Mouse (Mus musculus) bone marrow, adult 2 months (tissue): Measurements from ENCODE around the gene Tmem222. TPM values are rescaled to one million over a fixed set of nuclear protein-coding genes. Genes with fewer than 3 reads are reported as not detected.

ENCODE experiments used
- H3K27ac ChIP-seq: fragments of 200-500 bp; 2 replicates; pipeline ENCODE4 v1.5.1; 2012; ENCODE audit warnings: low read depth, mild to moderate bottlenecking, control low read depth, inconsistent platforms, low read length; ENCODE audit not compliant: control insufficient read depth, poor library complexity, insufficient read depth
- H3K4me1 ChIP-seq: fragments of 200-500 bp; 2 replicates; pipeline ENCODE4 v1.6.1; 2011; ENCODE audit warnings: low read length; ENCODE audit not compliant: control insufficient read depth, insufficient read depth
- H3K4me3 ChIP-seq: fragments of 200-500 bp; replicated peaks from 2 replicates; pipeline ENCODE3; 2011; ENCODE audit warnings: mild to moderate bottlenecking, low read depth, low read length, control low read depth; ENCODE audit not compliant: control insufficient read depth
- CTCF ChIP-seq: fragments of 200-500 bp; IDR thresholded peaks from 2 replicates; pipeline ENCODE4 v1.5.1; 2011; ENCODE audit warnings: low read length, control low read depth; ENCODE audit not compliant: control insufficient read depth, insufficient read depth
- POLR2A ChIP-seq: fragments of 200-500 bp; IDR thresholded peaks from 2 replicates; pipeline ENCODE4 v1.6.1; 2011; ENCODE audit warnings: low read depth, mild to moderate bottlenecking, control low read depth, low read length, borderline replicate concordance; ENCODE audit not compliant: control insufficient read depth
- WGBS: fragments of 180-500 bp; shearing (Covaris S2); methylation state at CpG from one replicate; pipeline ENCODE4 v1.1.7; 2018; 5-methylcytosine and 5-hydroxymethylcytosine counted together
- polyA plus RNA-seq: library from polyadenylated mRNA; stranded (reverse); fragments of >200 nt; gene quantifications from 2 replicates; pipeline ENCODE4 v1.2.4, GENCODE M21; 2011; ENCODE audit warnings: low replicate concordance; ENCODE audit not compliant: missing spikeins, insufficient read depth, insufficient read length

The Tmem222 gene
- polyA plus RNA-seq, 1 experiment = 38.4 TPM

DNA sequence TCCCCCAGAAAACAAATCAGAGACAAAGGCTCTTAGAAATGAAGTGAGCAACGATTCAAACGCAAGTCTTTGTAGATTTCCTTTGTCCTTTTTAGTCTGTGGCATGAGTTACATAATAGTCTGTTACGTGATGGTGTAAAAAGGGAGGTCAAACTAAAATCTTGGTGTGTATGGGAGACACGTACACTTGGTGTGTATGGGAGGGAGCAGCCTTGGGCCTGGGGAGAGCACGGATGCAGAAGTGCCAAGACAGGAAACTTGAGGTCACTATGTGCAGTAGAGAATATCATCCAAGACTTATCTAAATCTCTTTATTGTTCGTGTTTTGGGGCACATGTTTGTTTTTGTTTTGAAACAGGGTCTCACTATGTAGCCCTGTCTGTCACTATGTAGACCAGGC lies 475 bp upstream of the Tmem222 start:
- TF ChIP-seq CTCF (no peak), POLR2A (no peak)
- H3K4me1 ChIP-seq = peaks cover 1% of the 10 kb centered on the region; the same call in 1 of the 2 replicates
- WGBS = 1% methylated on average over 6 of the region's 6 CpGs
- peak overlapping the region; percentile 95 for H3K4me3 ChIP-seq
- peak overlapping the region; percentile 89; the same call in 1 of the 2 replicates for H3K27ac ChIP-seq

DNA sequence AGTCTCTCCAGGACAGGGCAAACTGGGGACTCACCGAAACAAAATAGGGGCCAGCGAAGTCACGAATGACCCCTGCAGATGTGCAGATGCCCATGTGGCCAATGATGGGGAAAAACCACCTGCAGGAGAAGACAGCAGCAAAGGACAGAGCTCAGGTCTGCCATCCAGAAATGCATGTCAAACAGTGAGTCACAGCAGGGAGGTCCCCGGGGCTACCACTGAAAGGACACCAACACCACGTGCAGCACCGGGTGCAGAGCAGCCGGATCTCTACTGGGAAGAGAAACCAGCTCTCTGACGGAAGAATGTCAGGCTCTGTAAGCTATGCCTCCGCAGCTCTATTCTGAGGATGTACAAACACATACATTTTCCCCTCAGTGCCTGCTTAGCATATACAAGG lies 6.7 kb downstream of the Tmem222 start:
- 88% methylated on average over 9 of the region's 9 CpGs for WGBS

DNA sequence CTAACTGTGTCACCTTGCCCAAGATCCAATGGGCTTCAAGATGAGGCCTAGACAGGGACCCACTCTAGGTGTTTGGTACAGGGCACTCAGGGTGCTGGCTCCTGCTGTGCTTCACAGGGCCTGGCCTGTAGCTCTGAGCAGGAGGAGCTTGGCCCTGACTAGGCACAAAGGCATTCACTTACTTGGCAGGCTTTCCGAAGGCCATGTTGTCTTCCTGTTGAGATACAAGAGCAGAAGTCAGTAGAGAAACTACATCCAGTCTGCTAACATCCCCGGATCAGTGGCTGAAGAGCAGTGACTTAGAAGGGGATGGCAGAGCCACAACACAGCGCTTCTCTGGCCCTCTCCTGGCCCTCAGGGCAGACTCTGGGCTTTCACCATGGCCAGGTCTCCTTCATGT lies 8.0 kb downstream of the Tmem222 start:
- no peak for TF ChIP-seq POLR2A
- no peak for TF ChIP-seq CTCF
- no peaks in the 10 kb centered on the region for H3K4me1 ChIP-seq
- 88% methylated on average over 3 of the region's 3 CpGs for WGBS
- no peak overlapping the region for H3K27ac ChIP-seq
- H3K4me3 ChIP-seq = no peak overlapping the region

More for the DNA sequence above, 6.7 kb downstream of the Tmem222 start:
- Histone ChIP-seq H3K4me3 (no peak overlapping the region), H3K27ac (no peak overlapping the region), H3K4me1 (no peaks in the 10 kb centered on the region)
- TF ChIP-seq POLR2A (no peak), CTCF (no peak)

DNA sequence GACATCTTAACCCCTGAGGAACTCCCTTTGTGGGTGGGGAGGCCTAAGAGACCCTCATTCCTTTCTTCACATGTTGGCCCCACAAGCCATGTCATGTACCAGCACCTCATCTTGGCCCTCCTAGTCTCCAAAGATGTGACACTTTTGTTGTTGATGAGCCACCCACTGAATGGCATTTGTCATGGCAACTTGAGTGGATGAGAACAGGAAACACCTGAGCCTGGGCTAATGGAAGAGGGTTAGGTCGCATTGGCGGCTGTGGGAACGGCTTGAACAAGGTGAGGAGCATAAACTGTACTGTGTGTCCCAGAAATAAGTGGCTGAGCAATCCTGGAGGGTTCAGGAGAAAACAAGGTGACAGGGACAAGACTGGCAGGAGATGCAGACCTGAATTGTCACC lies 8.7 kb downstream of the Tmem222 start:
- Histone ChIP-seq H3K27ac (no peak overlapping the region), H3K4me3 (no peak overlapping the region), H3K4me1 (no peaks in the 10 kb centered on the region)
- no peak for TF ChIP-seq CTCF
- WGBS = 84% methylated on average over 3 of the region's 3 CpGs

DNA sequence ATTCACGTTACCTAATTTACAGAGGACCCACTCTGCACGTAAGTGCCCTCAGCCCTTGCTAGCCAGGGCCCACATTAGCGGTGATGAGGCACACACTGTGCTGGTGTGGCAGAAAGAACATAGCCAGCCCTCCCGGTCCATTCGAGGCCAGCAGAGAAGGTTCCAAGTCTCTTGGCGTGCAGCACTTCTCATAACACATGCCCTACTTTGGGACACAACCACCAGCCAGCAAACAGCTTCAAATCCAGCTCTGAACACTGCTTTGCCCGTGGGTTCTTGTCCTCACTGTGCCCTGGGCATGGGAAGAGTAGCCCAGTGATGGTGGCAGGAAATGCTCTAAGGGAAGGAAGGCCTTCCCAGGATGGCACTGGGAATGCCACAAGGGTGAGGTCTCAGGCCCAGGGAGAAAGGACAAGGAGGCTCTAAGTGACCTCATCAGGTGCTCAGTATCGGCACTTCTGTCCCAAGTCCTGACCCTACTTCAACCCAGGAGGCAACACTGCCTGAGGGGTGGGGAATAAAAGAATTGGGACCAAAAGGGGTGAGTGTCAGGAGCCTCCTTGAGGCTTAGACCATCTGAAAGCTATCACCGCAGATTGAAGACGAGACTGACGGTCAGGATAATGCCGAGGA lies 11.2 kb downstream of the Tmem222 start:
- Histone ChIP-seq H3K4me3 (no peak overlapping the region), H3K4me1 (no peaks in the 10 kb centered on the region; the same call in 1 of the 2 replicates), H3K27ac (no peak overlapping the region)
- no peak for TF ChIP-seq CTCF
- no peak for TF ChIP-seq POLR2A
- WGBS = 91% methylated on average over 12 of the region's 12 CpGs

DNA sequence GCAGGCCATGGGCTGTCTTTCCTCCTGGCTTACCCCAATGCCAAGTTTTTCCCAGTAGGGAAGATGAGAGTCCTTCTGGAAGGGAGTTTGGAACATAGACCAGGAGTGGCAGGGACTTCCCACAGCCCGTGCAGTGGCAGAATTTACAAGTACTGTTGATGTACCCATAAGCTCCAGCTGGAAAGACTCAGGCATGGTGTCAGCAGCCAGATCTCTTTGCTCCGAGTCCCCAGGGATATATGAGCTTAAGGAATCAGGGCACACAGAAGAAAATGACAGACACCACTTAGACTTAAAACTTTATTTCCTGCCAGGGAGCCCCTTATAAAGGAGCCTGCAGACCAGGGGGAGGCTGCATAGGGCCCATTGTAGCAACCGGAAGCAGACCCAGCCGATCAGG lies 11.8 kb downstream of the Tmem222 start:
- TF ChIP-seq POLR2A (no peak), CTCF (no peak)
- Histone ChIP-seq H3K4me1 (no peaks in the 10 kb centered on the region; the same call in 1 of the 2 replicates), H3K27ac (no peak overlapping the region), H3K4me3 (no peak overlapping the region)
- 94% methylated on average over 4 of the region's 4 CpGs for WGBS

DNA sequence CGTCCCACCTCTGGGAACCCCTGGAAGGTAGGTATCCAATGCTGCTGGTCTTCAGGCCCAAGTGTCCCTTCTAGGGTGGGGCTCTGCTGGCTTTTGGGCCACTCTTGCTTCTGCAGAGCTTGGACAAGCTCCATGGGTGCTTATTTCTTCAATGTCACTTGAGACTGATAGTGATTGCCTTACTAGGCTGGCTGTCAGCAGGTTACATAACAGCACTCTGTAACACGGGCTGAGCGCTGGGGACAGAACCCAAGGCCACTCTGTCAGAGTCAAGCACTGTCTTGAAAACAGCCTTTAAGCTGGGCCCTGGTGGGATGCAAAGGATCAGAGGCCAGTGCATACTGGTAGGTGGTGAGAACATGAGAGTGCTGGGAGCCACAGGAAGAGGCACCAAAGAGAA lies 12.3 kb downstream of the Tmem222 start:
- H3K4me1 ChIP-seq = no peaks in the 10 kb centered on the region; the same call in 1 of the 2 replicates
- TF ChIP-seq POLR2A (no peak), CTCF (no peak)
- no peak overlapping the region for H3K27ac ChIP-seq
- H3K4me3 ChIP-seq = no peak overlapping the region
- 80% methylated on average over 3 of the region's 3 CpGs for WGBS

DNA sequence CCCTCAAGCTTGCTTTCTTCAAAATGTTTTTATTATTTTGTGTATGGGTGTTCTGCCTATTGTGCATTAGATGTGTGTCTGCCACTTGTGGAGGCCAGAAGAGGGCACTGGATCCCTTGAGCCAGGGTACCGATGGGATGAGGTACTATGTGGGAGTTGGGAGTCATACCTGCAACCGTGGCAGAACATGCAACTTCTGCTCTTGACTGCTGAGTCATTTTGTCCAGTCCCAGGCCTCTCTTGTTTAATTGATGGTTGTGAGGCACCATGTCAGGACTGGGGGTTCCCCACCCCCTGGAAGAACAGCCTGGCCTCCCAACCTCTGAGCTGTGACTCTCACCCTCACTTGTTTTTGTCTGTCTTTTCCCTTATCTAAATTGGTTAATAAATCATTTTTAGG lies 13.0 kb downstream of the Tmem222 start:
- TF ChIP-seq POLR2A (no peak), CTCF (no peak)
- Histone ChIP-seq H3K4me3 (no peak overlapping the region), H3K27ac (no peak overlapping the region), H3K4me1 (no peaks in the 10 kb centered on the region; the same call in 1 of the 2 replicates)
- WGBS = 36% methylated on average over 2 of the region's 2 CpGs

DNA sequence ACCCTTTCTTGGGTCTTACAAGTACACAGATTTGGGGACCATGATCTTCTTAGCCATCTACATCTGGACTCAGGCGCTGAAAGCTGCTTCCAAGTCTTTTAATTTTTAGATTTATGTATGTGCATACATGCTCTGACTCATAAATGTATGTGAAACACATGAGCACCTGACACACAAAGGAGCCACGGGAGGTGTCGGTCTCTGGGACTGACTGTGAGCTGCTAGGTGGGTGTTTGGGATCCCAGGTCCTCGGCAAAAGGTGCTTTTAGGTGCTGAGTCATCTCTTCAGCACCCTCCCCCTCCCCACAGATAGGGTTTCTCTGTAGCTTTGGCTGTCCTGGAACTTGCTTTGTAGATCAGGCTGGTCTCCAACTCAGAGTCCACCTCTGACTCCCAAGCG lies 13.8 kb downstream of the Tmem222 start:
- H3K27ac ChIP-seq = no peak overlapping the region
- H3K4me1 ChIP-seq = no peaks in the 10 kb centered on the region; the same call in 1 of the 2 replicates
- 72% methylated on average over 5 of the region's 5 CpGs for WGBS

More for the DNA sequence above, 13.8 kb downstream of the Tmem222 start:
- H3K4me3 ChIP-seq = no peak overlapping the region
- TF ChIP-seq CTCF (no peak), POLR2A (no peak)
